Mouse (Mus musculus): ENCODE results near the gene Hsd17b10. TPM values are rescaled to one million over a fixed set of nuclear protein-coding genes. Genes with fewer than 3 reads are reported as not detected.

Gene Hsd17b10
- 169 and 184 TPM in 2 replicates for polyA plus RNA-seq (2014; fragmentation: Nextera tagmentation; extraction: Ambion mirVana)

- Histone ChIP-seq H3K9ac (ENCODE audit: low read length) (peak within 1 kb of the TSS; percentile 54), H3K27me3 (ENCODE audit: control insufficient read depth, insufficient read depth, low read length) (peaks cover 7% of the 10 kb centered on the region; the same call in 1 of the 2 replicates), H3K4me2 (ENCODE audit: low read depth) (peak within 1 kb of the TSS; percentile 58)
These were observed at the start of gene Hsd17b10 for GRCm38 (mm10) chrX:152001737-152002710. Gene Hsd17b10 (plus strand): TSS chrX:152001845.

GRCm38 (mm10) chrX:151999006-151999710, 2.5 kb upstream of the Hsd17b10 start:
- H3K4me2 ChIP-seq (ENCODE audit: low read depth), result no peak overlapping the region
- H3K9ac ChIP-seq (ENCODE audit: low read length), result no peak overlapping the region
- H3K36me3 ChIP-seq (ENCODE audit: control insufficient read depth, insufficient read depth, low read length), result no peaks in the 10 kb centered on the region
- H3K4me1 ChIP-seq (ENCODE audit: control insufficient read depth, insufficient read depth, low read length), result no peaks in the 10 kb centered on the region
- H3K27ac ChIP-seq (ENCODE audit: low read depth, low read length), result no peak overlapping the region
- no peak for ATAC-seq (ENCODE audit: insufficient read depth, low FRiP score, low TSS enrichment)
- no peak for DNase-seq (ENCODE audit: low spot score)
- 57% methylated on average over 4 of the region's 4 CpGs for WGBS
- peaks cover 4% of the 10 kb centered on the region; the same call in 1 of the 2 replicates for H3K27me3 ChIP-seq (ENCODE audit: control insufficient read depth, insufficient read depth, low read length)
- H3K4me3 ChIP-seq (ENCODE audit: low read depth, low read length), result no peak overlapping the region
- no peaks in the 10 kb centered on the region for H3K9me3 ChIP-seq (ENCODE audit: control insufficient read depth, low read length)

More at GRCm38 (mm10) chrX:152001737-152002710, at the start of gene Hsd17b10:
- 20% methylated on average over 40 of the region's 41 CpGs for WGBS
- ATAC-seq (ENCODE audit: insufficient read depth, low FRiP score, low TSS enrichment) (peak; percentile 97), DNase-seq (ENCODE audit: low spot score) (peak; percentile 81)
- no peaks in the 10 kb centered on the region for H3K36me3 ChIP-seq (ENCODE audit: control insufficient read depth, insufficient read depth, low read length)
- peak within 1 kb of the TSS; percentile 44 for H3K4me3 ChIP-seq (ENCODE audit: low read depth, low read length)
- no peaks in the 10 kb centered on the region for H3K9me3 ChIP-seq (ENCODE audit: control insufficient read depth, low read length)
- H3K27ac ChIP-seq (ENCODE audit: low read depth, low read length), result no peak within 1 kb of the TSS
- no peaks in the 10 kb centered on the region for H3K4me1 ChIP-seq (ENCODE audit: control insufficient read depth, insufficient read depth, low read length)

- H3K9me3 ChIP-seq (ENCODE audit: control insufficient read depth, low read length), result no peaks in the 10 kb centered on the region
- peak overlapping the region; percentile 44; the same call in 1 of the 2 replicates for H3K4me3 ChIP-seq (ENCODE audit: low read depth, low read length)
- H3K27ac ChIP-seq (ENCODE audit: low read depth, low read length), result no peak overlapping the region
- 47% methylated on average over 9 of the region's 9 CpGs for WGBS
- H3K9ac ChIP-seq (ENCODE audit: low read length), result no peak overlapping the region
- DNase-seq (ENCODE audit: low spot score) (no peak), ATAC-seq (ENCODE audit: insufficient read depth, low FRiP score, low TSS enrichment) (0 out of 2 replicates have a peak, but pooled peaks have one; percentile 5)
- H3K27me3 ChIP-seq (ENCODE audit: control insufficient read depth, insufficient read depth, low read length), result peaks cover 8% of the 10 kb centered on the region; the same call in 1 of the 2 replicates
- peak overlapping the region; percentile 58 for H3K4me2 ChIP-seq (ENCODE audit: low read depth)
- H3K4me1 ChIP-seq (ENCODE audit: control insufficient read depth, insufficient read depth, low read length), result no peaks in the 10 kb centered on the region
- H3K36me3 ChIP-seq (ENCODE audit: control insufficient read depth, insufficient read depth, low read length), result no peaks in the 10 kb centered on the region
These were observed 412 bp upstream of the Hsd17b10 start for GRCm38 (mm10) chrX:152001182-152001684.

- Histone ChIP-seq H3K4me1 (ENCODE audit: control insufficient read depth, insufficient read depth, low read length) (no peaks in the 10 kb centered on the region), H3K27me3 (ENCODE audit: control insufficient read depth, insufficient read depth, low read length) (peaks cover 6% of the 10 kb centered on the region; the same call in 1 of the 2 replicates), H3K9me3 (ENCODE audit: control insufficient read depth, low read length) (no peaks in the 10 kb centered on the region), H3K4me3 (ENCODE audit: low read depth, low read length) (no peak overlapping the region), H3K4me2 (ENCODE audit: low read depth) (no peak overlapping the region; the same call in 1 of the 2 replicates), H3K9ac (ENCODE audit: low read length) (no peak overlapping the region), H3K36me3 (ENCODE audit: control insufficient read depth, insufficient read depth, low read length) (no peaks in the 10 kb centered on the region), H3K27ac (ENCODE audit: low read depth, low read length) (no peak overlapping the region)
- DNase-seq (ENCODE audit: low spot score) (no peak), ATAC-seq (ENCODE audit: insufficient read depth, low FRiP score, low TSS enrichment) (no peak)
- WGBS, result 71% methylated on average over 2 of the region's 2 CpGs
These were observed 1.2 kb downstream of the Hsd17b10 start for GRCm38 (mm10) chrX:152002865-152003264.

GRCm38 (mm10) chrX:152007863-152008262, 6.2 kb downstream of the Hsd17b10 start:
- Histone ChIP-seq H3K36me3 (ENCODE audit: control insufficient read depth, insufficient read depth, low read length) (no peaks in the 10 kb centered on the region), H3K4me3 (ENCODE audit: low read depth, low read length) (no peak overlapping the region), H3K9me3 (ENCODE audit: control insufficient read depth, low read length) (no peaks in the 10 kb centered on the region), H3K27ac (ENCODE audit: low read depth, low read length) (no peak overlapping the region), H3K4me1 (ENCODE audit: control insufficient read depth, insufficient read depth, low read length) (no peaks in the 10 kb centered on the region), H3K9ac (ENCODE audit: low read length) (no peak overlapping the region), H3K27me3 (ENCODE audit: control insufficient read depth, insufficient read depth, low read length) (peaks cover 6% of the 10 kb centered on the region; the same call in 1 of the 2 replicates), H3K4me2 (ENCODE audit: low read depth) (no peak overlapping the region)
- DNase-seq (ENCODE audit: low spot score), result no peak
- WGBS, result 70% methylated on average over 1 of the region's 1 CpGs
- no peak for ATAC-seq (ENCODE audit: insufficient read depth, low FRiP score, low TSS enrichment)

- no peak for DNase-seq (ENCODE audit: low spot score)
These were observed 14.1 kb downstream of the Hsd17b10 start for GRCm38 (mm10) chrX:152015752-152016150.

GRCm38 (mm10) chrX:152016151-152017145, 14.8 kb downstream of the Hsd17b10 start, which contains the start of the genes Ribc1 and Smc1a:
Gene Ribc1 (minus strand): TSS chrX:152016295.
Gene Smc1a (plus strand): TSS chrX:152016428.
- DNase-seq (ENCODE audit: low spot score), result peak; percentile 89

More at GRCm38 (mm10) chrX:152015752-152016150, 14.1 kb downstream of the Hsd17b10 start:
- Histone ChIP-seq H3K9me3 (ENCODE audit: control insufficient read depth, low read length) (no peaks in the 10 kb centered on the region), H3K36me3 (ENCODE audit: control insufficient read depth, insufficient read depth, low read length) (peaks cover 2% of the 10 kb centered on the region; the same call in 1 of the 2 replicates), H3K4me3 (ENCODE audit: low read depth, low read length) (peak overlapping the region; percentile 54), H3K27ac (ENCODE audit: low read depth, low read length) (no peak overlapping the region), H3K9ac (ENCODE audit: low read length) (peak overlapping the region; percentile 32), H3K4me1 (ENCODE audit: control insufficient read depth, insufficient read depth, low read length) (0 out of 2 replicates have a peak, but pooled peaks cover 2% of the 10 kb centered on the region), H3K27me3 (ENCODE audit: control insufficient read depth, insufficient read depth, low read length) (peaks cover 10% of the 10 kb centered on the region; the same call in 1 of the 2 replicates), H3K4me2 (ENCODE audit: low read depth) (peak overlapping the region; percentile 44)
- 22% methylated on average over 11 of the region's 11 CpGs for WGBS
- ATAC-seq (ENCODE audit: insufficient read depth, low FRiP score, low TSS enrichment), result no peak; the same call in 1 of the 2 replicates

More at GRCm38 (mm10) chrX:152016151-152017145, 14.8 kb downstream of the Hsd17b10 start, which contains the start of the genes Ribc1 and Smc1a:
- Histone ChIP-seq H3K4me1 (ENCODE audit: control insufficient read depth, insufficient read depth, low read length) (0 out of 2 replicates have a peak, but pooled peaks cover 2% of the 10 kb centered on the region), H3K9ac (ENCODE audit: low read length) (peak within 1 kb of the TSS; percentile 71), H3K4me3 (ENCODE audit: low read depth, low read length) (peak within 1 kb of the TSS; percentile 54), H3K27ac (ENCODE audit: low read depth, low read length) (0 out of 2 replicates have a peak within 1 kb of the TSS, but pooled peaks have one; percentile 53), H3K4me2 (ENCODE audit: low read depth) (peak within 1 kb of the TSS; percentile 50), H3K9me3 (ENCODE audit: control insufficient read depth, low read length) (no peaks in the 10 kb centered on the region), H3K36me3 (ENCODE audit: control insufficient read depth, insufficient read depth, low read length) (peaks cover 2% of the 10 kb centered on the region; the same call in 1 of the 2 replicates), H3K27me3 (ENCODE audit: control insufficient read depth, insufficient read depth, low read length) (0 out of 2 replicates have a peak, but pooled peaks cover 7% of the 10 kb centered on the region)
- WGBS, result 20% methylated on average over 64 of the region's 64 CpGs
- peak; percentile 98 for ATAC-seq (ENCODE audit: insufficient read depth, low FRiP score, low TSS enrichment)
